Mouse (Mus musculus) megakaryocyte, embryonic 14.5 days (primary cell): ENCODE data around the gene Cyp4f14.

Experiments
- FLI1 ChIP-seq: IDR thresholded peaks from 2 replicates; pipeline ENCODE4 v1.6.1; 2012; ENCODE audit warnings: low read length, inconsistent platforms, mixed read lengths
- GATA1 ChIP-seq: IDR thresholded peaks from 3 replicates; pipeline ENCODE4 v1.6.1; 2012; ENCODE audit warnings: mixed read lengths, low read length, inconsistent platforms, borderline replicate concordance

DNA sequence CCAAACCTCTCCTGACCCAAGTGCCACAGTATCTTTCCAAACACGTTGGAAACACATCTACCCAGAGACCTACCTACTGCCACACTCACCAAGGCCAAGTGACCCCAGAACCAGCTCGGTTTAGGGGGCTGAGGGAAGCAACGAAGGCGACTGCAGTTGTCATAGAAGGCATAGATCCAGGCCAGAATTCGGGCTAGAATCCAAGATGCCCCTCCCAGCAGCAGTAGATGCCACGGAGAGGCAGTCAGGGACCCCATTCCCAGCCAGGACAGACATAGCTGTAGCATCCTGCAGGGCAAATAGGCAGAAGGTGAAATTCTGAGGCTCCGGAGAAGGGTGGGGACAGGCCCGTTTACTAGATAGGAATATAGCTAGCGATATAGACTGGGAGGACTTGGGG lies 29.6 kb upstream of the Cyp4f14 start:
- TF ChIP-seq GATA1 (no peak), FLI1 (no peak)
